9 mouse cellular contexts compared by ENCODE assay signal in the genomic region with DNA sequence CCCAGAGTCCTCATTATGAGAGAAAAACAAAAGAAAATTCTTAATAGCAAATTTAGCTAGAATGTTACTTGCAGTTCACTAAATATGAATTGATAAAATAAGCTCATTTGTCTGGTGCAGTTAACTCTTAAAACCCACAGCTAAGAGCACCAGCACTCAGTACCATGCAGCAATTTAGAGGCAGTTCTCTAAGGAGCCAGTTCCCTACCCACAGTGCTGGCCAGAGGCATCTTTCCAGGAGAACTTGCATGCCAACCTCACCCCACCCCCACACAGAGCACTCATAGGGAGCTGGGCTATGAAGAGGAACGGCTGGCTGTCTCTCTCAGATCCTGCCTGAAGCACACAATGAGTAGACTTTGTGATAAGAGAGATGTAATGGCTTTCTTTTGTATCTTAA. TPM values are rescaled to one million over a fixed set of nuclear protein-coding genes. Genes with fewer than 3 reads are reported as not detected.
DNase-seq lines count a peak whose midpoint lies in the region.
"Had no signal": no experiment of that assay in that cellular context is flagged by ENCODE, and none has a peak within 500 bp of the region (broad histone marks: within the 10 kb centered on the region; RNA-seq: fewer than 3 reads in every experiment).

No protein-coding gene starts in this region.

- peak; percentile 76 to 79 for DNase-seq in cerebellum, postnatal 14 days
- no peak for DNase-seq in cerebellum, adult 9-11 months
- DNase-seq in lung, postnatal 10 days, result peak; percentile 41
- no peak for DNase-seq in lung, postnatal 4 days
- peak; percentile 23 to 33 for DNase-seq in layer of hippocampus, adult 8-10 months (ENCODE audit: low spot score in 2 of 2)
- peak; percentile 19 to 58 for DNase-seq in right cerebral cortex, postnatal 36 days (ENCODE audit: low spot score in 2 of 2)
- no peak for DNase-seq in T-cell, adult 2 months (ENCODE audit: low spot score)
- DNase-seq in spleen, postnatal 36 days (ENCODE audit: low spot score in 2 of 2), result no peak

RNA-seq across cellular contexts. Expression of a gene that starts 17.7 kb away (rescaled TPM):
- under 1 TPM; 0.19 to 0.61 (median 0.29) TPM for total RNA-seq in layer of hippocampus, adult 8-10 months (2022)
- total RNA-seq: neutrophil, adult 5-6 weeks had no signal

RNA-seq across cellular contexts. Expression of a gene that starts 46.7 kb away (rescaled TPM):
- total RNA-seq in layer of hippocampus, adult 8-10 months (2022), result under 1 TPM; 0.08 to 0.37 (median 0.16) TPM
- total RNA-seq: neutrophil, adult 5-6 weeks had no signal

Comparison
In these comparisons a context has a peak if more than half of its experiments do, and no peak if none do; other contexts are left out.
1. DNase-seq: peak in cerebellum, postnatal 14 days (2 of 2), lung, postnatal 10 days (single experiment), layer of hippocampus, adult 8-10 months (2 of 2) and right cerebral cortex, postnatal 36 days (2 of 2); none in cerebellum, adult 9-11 months (single experiment), lung, postnatal 4 days (0 of 2), T-cell, adult 2 months (single experiment) and spleen, postnatal 36 days (0 of 2).